Mouse (Mus musculus) bone marrow, adult 2 months (tissue): ENCODE data around the gene Cmtm6.
A peak's percentile ranks its signal among the peaks of the same experiment; 100 is the strongest.

ENCODE experiments used
- CTCF ChIP-seq: fragments of 200-500 bp; IDR thresholded peaks from 2 replicates; pipeline ENCODE4 v1.5.1; 2011; ENCODE audit warnings: low read length, control low read depth; ENCODE audit not compliant: control insufficient read depth, insufficient read depth
- POLR2A ChIP-seq: fragments of 200-500 bp; IDR thresholded peaks from 2 replicates; pipeline ENCODE4 v1.6.1; 2011; ENCODE audit warnings: low read depth, mild to moderate bottlenecking, control low read depth, low read length, borderline replicate concordance; ENCODE audit not compliant: control insufficient read depth

DNA sequence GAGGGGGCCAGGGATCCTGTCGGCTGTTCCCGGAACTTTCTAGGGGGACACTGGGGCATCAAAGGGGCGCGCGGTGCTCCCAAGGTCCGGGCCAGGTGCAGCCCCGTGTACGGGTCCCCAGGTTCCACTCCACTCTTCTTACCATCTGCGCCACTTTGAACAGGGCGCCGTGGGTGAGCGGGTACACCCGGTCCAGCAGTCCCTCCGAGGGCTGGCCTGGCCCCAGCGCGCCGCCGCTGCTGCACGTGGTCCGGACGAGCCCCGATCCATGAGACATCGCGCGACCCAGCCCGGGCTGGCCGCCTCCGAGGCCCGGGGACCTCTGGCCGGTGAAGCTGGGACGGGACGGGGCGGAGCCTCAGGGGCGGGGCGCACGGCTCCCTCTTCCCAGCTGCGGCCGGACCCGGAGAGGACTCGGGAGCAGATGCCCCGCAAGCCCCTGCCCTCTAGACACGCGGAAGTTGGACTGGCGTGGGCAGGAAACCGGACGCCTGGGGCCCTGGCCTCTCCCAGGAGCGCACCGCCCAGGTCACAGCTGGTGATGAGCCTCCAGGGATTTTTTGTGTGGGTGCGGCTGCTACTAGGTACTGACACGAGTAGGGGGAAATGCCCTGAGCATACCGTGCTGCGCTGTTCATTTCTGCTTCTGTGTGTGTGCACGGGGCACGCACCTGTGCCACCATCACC is 50.8 kb downstream of the Cmtm6 start, which contains the start of gene Cmtm7:
- TF ChIP-seq CTCF (no peak), POLR2A (peak; percentile 60; the same call in 1 of the 2 replicates)
